Mouse (Mus musculus): ENCODE data around the gene Gstt4. TPM values are rescaled to one million over a fixed set of nuclear protein-coding genes. Genes with fewer than 3 reads are reported as not detected.

Gene Gstt4
- total and polyA plus RNA-seq, 3 experiments = not detected

DNA sequence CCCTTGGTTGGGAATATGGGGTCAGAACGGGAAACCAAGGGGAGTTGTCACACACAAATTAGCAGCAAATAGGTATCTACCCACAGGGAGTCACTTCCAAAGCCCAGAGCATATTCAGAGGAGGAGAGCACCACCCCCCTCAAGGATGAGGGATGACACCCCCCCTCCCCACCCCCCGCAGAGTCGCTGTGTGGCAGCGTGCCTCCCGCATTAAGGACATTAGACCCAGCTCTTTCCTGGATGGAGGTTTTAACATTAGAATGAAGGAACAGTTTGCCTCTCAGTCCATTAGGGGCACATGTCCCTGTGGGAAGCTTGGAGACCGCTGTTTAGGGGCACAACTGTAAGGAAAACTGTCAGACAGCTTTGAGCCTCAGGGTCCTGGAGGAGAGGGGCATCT, 28.7 kb upstream of the Gstt4 start:
- no peak for TF ChIP-seq ZKSCAN1 (IDR thresholded peaks at IDR 0.05; ENCODE audit: low read depth, low read length)
- TF ChIP-seq ZNF384 (IDR thresholded peaks at IDR 0.05; ENCODE audit: low read depth, low read length) = no peak
- no peak for TF ChIP-seq CHD2 (IDR thresholded peaks at IDR 0.05; ENCODE audit: low read length)
- TF ChIP-seq MEF2A (IDR thresholded peaks at IDR 0.05; ENCODE audit: extremely low read depth, insufficient replicate concordance, low read depth, low read length, poor library complexity, severe bottlenecking) = no peak
- TF ChIP-seq ZC3H11A (IDR thresholded peaks at IDR 0.05; ENCODE audit: low read depth, low read length) = no peak
- TF ChIP-seq RCOR1 (IDR thresholded peaks at IDR 0.05; ENCODE audit: low read depth, low read length) = no peak
- TF ChIP-seq POLR2AphosphoS5 (IDR thresholded peaks at IDR 0.05; ENCODE audit: borderline replicate concordance, low read depth, low read length) = no peak
- TF ChIP-seq MAZ (IDR thresholded peaks at IDR 0.05; ENCODE audit: low read depth, low read length) = no peak
- no peak for TF ChIP-seq EP300 (IDR thresholded peaks at IDR 0.05; ENCODE audit: low read depth in 1 of 2, low read length in 2 of 2)
- no peak for TF ChIP-seq CTCF (IDR thresholded peaks at IDR 0.05 in 2 of 3, conservative IDR thresholded peaks at IDR 0.05 in 1 of 3; ENCODE audit: control insufficient read depth in 1 of 3, insufficient read depth in 1 of 3, low read depth in 2 of 3, low read length in 3 of 3, poor library complexity in 1 of 3, severe bottlenecking in 1 of 3)
- no peak for DNase-seq (ENCODE audit: low read depth, low spot score)
- Histone ChIP-seq H3K4me3 (ENCODE audit: control insufficient read depth in 1 of 2, insufficient read depth in 1 of 2, low read depth in 2 of 2, low read length in 2 of 2) (no peak overlapping the region), H3K36me3 (ENCODE audit: control insufficient read depth in 1 of 2, insufficient read depth in 2 of 2, low read length in 2 of 2) (no peaks in the 10 kb centered on the region), H3K9me3 (replicated peaks; ENCODE audit: insufficient read depth, low read length) (no peaks in the 10 kb centered on the region), H3K4me1 (ENCODE audit: control insufficient read depth in 1 of 2, insufficient read depth in 2 of 2, low read length in 2 of 2) (no peaks in the 10 kb centered on the region; a peak in 1 of 4 replicates), H3K79me2 (ENCODE audit: control insufficient read depth, insufficient read depth, low read length, poor library complexity) (no peaks in the 10 kb centered on the region), H3K9ac (ENCODE audit: control insufficient read depth, low read depth, low read length, poor library complexity, severe bottlenecking) (no peak overlapping the region), H3K27ac (ENCODE audit: control insufficient read depth, low read depth, low read length) (no peak overlapping the region), H3K27me3 (ENCODE audit: control insufficient read depth in 1 of 2, insufficient read depth in 2 of 2, low read length in 2 of 2) (no peaks in the 10 kb centered on the region)

DNA sequence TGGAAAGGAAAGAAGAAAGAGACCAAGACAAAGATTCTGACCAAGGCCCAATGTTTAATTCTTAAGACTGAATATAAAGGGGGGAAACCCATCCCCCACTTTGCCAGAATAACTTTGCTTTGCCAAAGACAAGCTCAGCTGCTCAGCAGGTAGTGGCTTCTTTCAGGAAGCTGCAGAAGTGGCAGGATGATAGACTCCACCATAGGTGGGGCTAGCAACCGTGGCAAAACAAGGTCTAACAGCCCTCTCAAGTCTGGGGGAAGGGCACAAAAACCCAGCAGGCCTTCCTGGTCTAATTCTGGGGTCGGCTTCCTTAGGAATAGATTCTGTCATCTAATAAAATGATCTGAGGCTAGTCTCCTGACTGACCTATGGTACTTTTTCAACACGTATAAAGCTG, 26.0 kb upstream of the Gstt4 start:
- H3K27me3 ChIP-seq (ENCODE audit: control insufficient read depth in 1 of 2, insufficient read depth in 2 of 2, low read length in 2 of 2) = no peaks in the 10 kb centered on the region; a peak in 1 of 4 replicates
- no peak overlapping the region for H3K27ac ChIP-seq (ENCODE audit: control insufficient read depth, low read depth, low read length)
- no peak overlapping the region for H3K9ac ChIP-seq (ENCODE audit: control insufficient read depth, low read depth, low read length, poor library complexity, severe bottlenecking)
- no peak overlapping the region for H3K4me3 ChIP-seq (ENCODE audit: control insufficient read depth in 1 of 2, insufficient read depth in 1 of 2, low read depth in 2 of 2, low read length in 2 of 2)
- H3K4me1 ChIP-seq (ENCODE audit: control insufficient read depth in 1 of 2, insufficient read depth in 2 of 2, low read length in 2 of 2) = no peaks in the 10 kb centered on the region; a peak in 1 of 4 replicates
- TF ChIP-seq MEF2A (IDR thresholded peaks at IDR 0.05; ENCODE audit: extremely low read depth, insufficient replicate concordance, low read depth, low read length, poor library complexity, severe bottlenecking) (no peak), ZKSCAN1 (IDR thresholded peaks at IDR 0.05; ENCODE audit: low read depth, low read length) (no peak), CHD2 (IDR thresholded peaks at IDR 0.05; ENCODE audit: low read length) (no peak), ZC3H11A (IDR thresholded peaks at IDR 0.05; ENCODE audit: low read depth, low read length) (no peak), BHLHE40 (IDR thresholded peaks at IDR 0.05; ENCODE audit: borderline replicate concordance, low read depth, low read length) (no peak), CHD1 (IDR thresholded peaks at IDR 0.05; ENCODE audit: low read depth, low read length) (no peak), SMC3 (IDR thresholded peaks at IDR 0.05; ENCODE audit: low read depth, low read length) (no peak)
- no peaks in the 10 kb centered on the region for H3K9me3 ChIP-seq (replicated peaks; ENCODE audit: insufficient read depth, low read length)
- H3K36me3 ChIP-seq (ENCODE audit: control insufficient read depth in 1 of 2, insufficient read depth in 2 of 2, low read length in 2 of 2) = no peaks in the 10 kb centered on the region
- DNase-seq (ENCODE audit: low read depth, low spot score) = no peak
- H3K79me2 ChIP-seq (ENCODE audit: control insufficient read depth, insufficient read depth, low read length, poor library complexity) = no peaks in the 10 kb centered on the region
